Mouse (Mus musculus) megakaryocyte, embryonic 14.5 days (primary cell): Measurements from ENCODE around the gene Ndufb5. TPM values are rescaled to one million over a fixed set of nuclear protein-coding genes. Genes with fewer than 3 reads are reported as not detected.
"Not testable (repeated sequence)": the region's sequence is repeated elsewhere in the genome, so short reads cannot be mapped to it uniquely, and the experiment has no call there.

Experiments
- H3K27me3 ChIP-seq: replicated peaks from 2 replicates; pipeline ENCODE3; 2012; ENCODE audit warnings: inconsistent platforms
- H3K36me3 ChIP-seq: replicated peaks from 2 replicates; pipeline ENCODE3; 2012; ENCODE audit warnings: low read length, inconsistent platforms, mixed read lengths
- H3K4me1 ChIP-seq: 2 replicates; pipeline ENCODE4 v1.6.1; 2012; ENCODE audit warnings: inconsistent platforms
- H3K4me3 ChIP-seq: replicated peaks from 2 replicates; pipeline ENCODE3; 2012; ENCODE audit warnings: moderate library complexity, mild to moderate bottlenecking, inconsistent platforms
- H3K9me3 ChIP-seq: 2 replicates; pipeline ENCODE4 v1.6.1; 2012; ENCODE audit warnings: inconsistent platforms
- FLI1 ChIP-seq: IDR thresholded peaks from 2 replicates; pipeline ENCODE4 v1.6.1; 2012; ENCODE audit warnings: low read length, inconsistent platforms, mixed read lengths
- GATA1 ChIP-seq: IDR thresholded peaks from 3 replicates; pipeline ENCODE4 v1.6.1; 2012; ENCODE audit warnings: mixed read lengths, low read length, inconsistent platforms, borderline replicate concordance
- polyA plus RNA-seq: library from polyadenylated mRNA; stranded (reverse); fragments of >175 nt; gene quantifications from 2 replicates; pipeline ENCODE4 v1.2.3, GENCODE M21; 2012; ENCODE audit warnings: low replicate concordance; ENCODE audit not compliant: insufficient read depth

The Ndufb5 gene
- polyA plus RNA-seq, 1 experiment: 40.0 TPM

- Histone ChIP-seq H3K4me3 (no peak overlapping the region), H3K4me1 (peaks cover 34% of the 10 kb centered on the region), H3K36me3 (peaks cover 70% of the 10 kb centered on the region), H3K27me3 (no peaks in the 10 kb centered on the region), H3K9me3 (peaks cover 5% of the 10 kb centered on the region)
- no peak for TF ChIP-seq FLI1
- TF ChIP-seq GATA1: no peak
Measured at GRCm38 (mm10) chr3:32742276-32742780, 5.5 kb downstream of the Ndufb5 start.

DNA sequence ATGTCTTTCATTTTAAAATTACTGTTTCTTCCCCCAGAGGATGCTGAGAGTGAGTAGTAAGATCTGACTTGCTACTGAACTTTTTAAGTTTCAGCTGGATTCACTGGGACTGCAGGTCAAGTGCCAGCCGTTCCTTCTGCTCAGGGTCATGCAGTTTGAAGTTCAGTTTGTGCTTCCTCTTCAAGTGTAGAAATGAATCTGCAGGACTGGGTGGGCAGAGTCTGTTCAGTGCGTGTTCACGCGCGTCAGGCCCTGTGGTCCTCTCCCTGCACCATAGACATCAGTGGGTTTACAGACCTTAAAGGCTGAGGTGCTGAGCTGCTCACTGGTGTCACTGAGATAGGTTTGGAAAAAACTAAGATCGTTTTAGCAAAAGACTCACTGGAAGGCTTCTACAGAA is 8.2 kb downstream of the Ndufb5 start:
- peaks cover 94% of the 10 kb centered on the region for H3K36me3 ChIP-seq
- peaks cover 5% of the 10 kb centered on the region for H3K9me3 ChIP-seq
- no peak overlapping the region for H3K4me3 ChIP-seq

DNA sequence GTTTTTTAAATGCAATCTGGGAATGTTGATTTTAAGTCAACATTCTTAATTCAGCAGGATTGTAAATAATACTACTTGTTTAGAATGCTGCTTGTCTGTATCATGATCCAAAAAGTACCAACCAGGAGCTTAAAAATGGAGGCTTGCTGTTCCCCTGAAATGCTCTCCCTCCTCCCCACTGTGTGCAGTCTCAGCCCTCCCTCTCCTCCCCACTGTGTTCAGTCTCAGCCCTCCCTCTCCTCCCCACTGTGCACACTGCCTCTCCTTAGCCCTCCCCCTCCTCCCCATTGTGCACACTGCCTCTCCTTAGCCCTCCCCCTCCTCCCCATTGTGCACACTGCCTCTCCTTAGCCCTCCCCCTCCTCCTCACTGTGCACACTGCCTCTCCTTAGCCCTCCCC is 8.6 kb downstream of the Ndufb5 start:
- peaks cover 96% of the 10 kb centered on the region for H3K36me3 ChIP-seq
- H3K4me1 ChIP-seq, H3K9me3 ChIP-seq, H3K4me3 ChIP-seq, H3K27me3 ChIP-seq: not testable (repeated sequence)

More for the DNA sequence above, 8.2 kb downstream of the Ndufb5 start:
- TF ChIP-seq GATA1: no peak
- no peak for TF ChIP-seq FLI1
- H3K4me1 ChIP-seq: peaks cover 7% of the 10 kb centered on the region
- H3K27me3 ChIP-seq: no peaks in the 10 kb centered on the region

DNA sequence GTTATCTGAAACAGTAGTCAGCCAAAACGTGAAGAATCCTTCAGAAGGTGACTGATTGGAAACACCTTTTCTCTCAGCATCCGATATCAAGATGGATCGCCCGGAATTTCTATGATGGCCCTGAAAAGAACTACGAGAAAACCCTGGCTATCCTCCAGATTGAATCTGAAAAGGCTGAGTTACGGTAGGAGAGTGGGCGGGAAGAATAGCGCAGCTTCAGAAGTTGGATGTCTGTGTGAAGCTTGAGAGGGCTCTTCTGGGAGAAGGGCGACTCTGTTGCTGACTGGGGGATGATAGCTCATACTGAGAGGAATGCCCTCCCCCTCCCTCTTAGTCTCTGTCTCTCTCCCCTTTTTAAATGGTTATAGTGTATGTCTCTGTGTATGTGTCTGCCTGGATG is 11.6 kb downstream of the Ndufb5 start:
- Histone ChIP-seq H3K9me3 (peaks cover 5% of the 10 kb centered on the region), H3K27me3 (no peaks in the 10 kb centered on the region), H3K4me3 (no peak overlapping the region), H3K36me3 (peaks cover 95% of the 10 kb centered on the region), H3K4me1 (no peaks in the 10 kb centered on the region)
- TF ChIP-seq GATA1: no peak
- no peak for TF ChIP-seq FLI1

- Histone ChIP-seq H3K4me3 (no peak overlapping the region), H3K36me3 (peaks cover 94% of the 10 kb centered on the region), H3K27me3 (no peaks in the 10 kb centered on the region), H3K4me1 (peaks cover 3% of the 10 kb centered on the region; the same call in 1 of the 2 replicates), H3K9me3 (peaks cover 5% of the 10 kb centered on the region)
- TF ChIP-seq GATA1 (no peak), FLI1 (no peak)
Measured at GRCm38 (mm10) chr3:32749820-32750579, 13.2 kb downstream of the Ndufb5 start.

DNA sequence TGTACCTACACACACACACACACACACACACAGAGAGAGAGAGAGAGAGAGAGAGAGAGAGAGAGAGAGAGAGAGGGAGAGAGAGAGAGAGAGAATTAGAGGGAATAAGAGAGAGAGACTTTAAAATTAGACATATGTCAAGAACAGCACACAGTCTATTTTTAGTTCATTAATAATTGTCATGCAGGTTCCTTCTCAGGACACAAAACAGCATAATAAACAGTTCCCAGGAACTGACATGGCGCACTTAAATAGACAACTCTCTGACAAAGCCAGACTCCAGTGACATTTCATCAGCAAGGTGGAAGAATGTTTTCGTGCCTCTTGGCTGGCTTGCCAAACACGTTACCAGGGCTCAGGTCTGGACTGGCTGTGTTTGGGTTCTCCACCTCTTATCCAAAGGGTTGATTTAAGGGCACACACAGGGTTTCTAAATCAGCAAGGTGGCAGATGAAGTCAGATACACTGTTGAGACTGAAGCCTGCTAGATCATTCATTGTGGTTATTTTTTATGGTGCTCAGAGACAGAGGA is 17.7 kb downstream of the Ndufb5 start:
- Histone ChIP-seq H3K4me3 (no peak overlapping the region), H3K4me1 (peaks cover 9% of the 10 kb centered on the region; the same call in 1 of the 2 replicates), H3K27me3 (no peaks in the 10 kb centered on the region), H3K9me3 (no peaks in the 10 kb centered on the region), H3K36me3 (peaks cover 62% of the 10 kb centered on the region)
- TF ChIP-seq FLI1 (no peak), GATA1 (no peak)

GRCm38 (mm10) chr3:32759212-32759611 is 22.4 kb downstream of the Ndufb5 start:
- H3K27me3 ChIP-seq: no peaks in the 10 kb centered on the region
- H3K4me1 ChIP-seq: peaks cover 9% of the 10 kb centered on the region; the same call in 1 of the 2 replicates
- H3K36me3 ChIP-seq: peaks cover 16% of the 10 kb centered on the region
- TF ChIP-seq FLI1 (no peak), GATA1 (no peak)
- no peak overlapping the region for H3K4me3 ChIP-seq
- no peaks in the 10 kb centered on the region for H3K9me3 ChIP-seq

GRCm38 (mm10) chr3:32762962-32763361 is 26.2 kb downstream of the Ndufb5 start:
- H3K9me3 ChIP-seq: no peaks in the 10 kb centered on the region

DNA sequence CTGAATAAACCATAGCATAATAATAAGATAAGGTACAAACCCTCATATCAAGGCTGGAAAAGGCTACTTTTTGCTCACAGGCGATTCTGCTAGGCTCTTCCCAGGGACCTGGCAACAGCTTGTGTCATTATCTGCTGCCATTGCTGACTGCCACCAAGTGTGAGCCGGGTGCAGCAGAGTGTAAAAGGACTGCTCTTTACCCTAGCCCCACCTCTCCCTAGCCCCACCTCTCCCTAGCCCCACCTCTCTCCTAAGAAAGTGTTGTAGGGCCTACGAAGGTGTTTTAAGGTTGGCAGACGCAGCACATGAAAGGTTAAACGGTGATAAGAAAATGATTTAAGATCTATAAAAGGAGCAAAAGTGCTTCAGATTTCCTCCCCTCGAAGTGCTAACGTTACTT is 27.1 kb downstream of the Ndufb5 start:
- TF ChIP-seq FLI1 (no peak), GATA1 (no peak)
- no peaks in the 10 kb centered on the region for H3K36me3 ChIP-seq
- H3K4me1 ChIP-seq: no peaks in the 10 kb centered on the region
- H3K27me3 ChIP-seq: no peaks in the 10 kb centered on the region
- H3K9me3 ChIP-seq: no peaks in the 10 kb centered on the region
- no peak overlapping the region for H3K4me3 ChIP-seq

More at GRCm38 (mm10) chr3:32762962-32763361, 26.2 kb downstream of the Ndufb5 start:
- Histone ChIP-seq H3K4me3 (no peak overlapping the region), H3K36me3 (no peaks in the 10 kb centered on the region), H3K27me3 (no peaks in the 10 kb centered on the region), H3K4me1 (no peaks in the 10 kb centered on the region)
- no peak for TF ChIP-seq GATA1
- TF ChIP-seq FLI1: no peak

DNA sequence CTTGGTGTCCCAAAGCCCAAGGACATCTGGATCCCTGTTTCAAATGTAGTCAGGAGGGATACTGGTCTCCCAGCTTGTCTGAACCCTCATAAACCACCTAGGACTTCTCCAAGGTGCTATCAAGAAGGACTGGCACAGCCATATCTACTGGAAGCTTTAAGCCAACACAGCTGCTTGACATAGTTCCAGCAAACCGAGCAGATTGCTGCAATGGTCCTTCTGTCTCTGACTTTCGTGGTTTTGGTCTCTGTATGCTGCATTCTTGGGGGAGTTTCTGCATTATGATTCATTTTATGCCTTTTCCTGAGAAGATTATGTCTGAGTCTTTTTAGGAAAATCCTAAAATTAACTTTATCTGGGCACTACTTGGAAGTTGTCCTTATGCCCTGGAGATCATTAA is 34.0 kb downstream of the Ndufb5 start:
- H3K4me1 ChIP-seq: no peaks in the 10 kb centered on the region
- TF ChIP-seq FLI1: no peak
- TF ChIP-seq GATA1: no peak

More for the DNA sequence above, 34.0 kb downstream of the Ndufb5 start:
- Histone ChIP-seq H3K27me3 (no peaks in the 10 kb centered on the region), H3K36me3 (no peaks in the 10 kb centered on the region), H3K9me3 (no peaks in the 10 kb centered on the region), H3K4me3 (no peak overlapping the region)

Other genes starting within 250 kb of the Ndufb5 start
- not detected in 2 replicates for gene Kcnmb3, start 244.8 kb upstream of the Ndufb5 start, polyA plus RNA-seq
- gene Zfp639, start 226.7 kb upstream of the Ndufb5 start, polyA plus RNA-seq: 2.3 TPM in 1 of 2 replicates, not detected in the other
- gene Mfn1, start 207.5 kb upstream of the Ndufb5 start, polyA plus RNA-seq: 2.7 TPM in 1 of 2 replicates, not detected in the other
- 0.63 TPM in 1 of 2 replicates, not detected in the other for gene Gnb4, start 120.4 kb upstream of the Ndufb5 start, polyA plus RNA-seq
- 9.8 TPM in 1 of 2 replicates, not detected in the other for gene Actl6a, start 30.7 kb upstream of the Ndufb5 start, polyA plus RNA-seq
- 4.2 TPM in 1 of 2 replicates, not detected in the other for gene Mrpl47, start 615 bp downstream of the Ndufb5 start, polyA plus RNA-seq
- gene Usp13, start 80.6 kb downstream of the Ndufb5 start, polyA plus RNA-seq: not detected in 2 replicates